Mouse (Mus musculus) E14TG2a.4 (cell line): ENCODE data around the gene Cntnap1.

Source experiments
- H3K27me3 ChIP-seq: 2 replicates; pipeline ENCODE4 v1.6.1; 2014; ENCODE audit warnings: low read length, control low read depth; ENCODE audit not compliant: insufficient read depth
- H3K36me3 ChIP-seq: 2 replicates; pipeline ENCODE4 v1.6.1; 2014; ENCODE audit warnings: low read length, control low read depth; ENCODE audit not compliant: insufficient read depth
- H3K4me1 ChIP-seq: replicated peaks from 2 replicates; pipeline ENCODE4 v1.6.1; 2014; ENCODE audit warnings: low read depth, low read length, control low read depth
- H3K4me3 ChIP-seq: replicated peaks from 2 replicates; pipeline ENCODE4 v1.5.1; 2014; ENCODE audit warnings: mild to moderate bottlenecking, low read length
- H3K9me3 ChIP-seq: 2 replicates; pipeline ENCODE4 v1.6.1; 2014; ENCODE audit warnings: low read length, control low read depth
- CTCF ChIP-seq: conservative IDR thresholded peaks from 2 replicates; pipeline ENCODE4 v1.5.1; 2014; ENCODE audit warnings: low read length
- NANOG ChIP-seq: IDR thresholded peaks from 2 replicates; pipeline ENCODE4 v1.6.1; 2014; ENCODE audit warnings: borderline replicate concordance, low read length, mixed read lengths
- POU5F1 ChIP-seq: IDR thresholded peaks from 2 replicates; pipeline ENCODE4 v1.6.1; 2014; ENCODE audit warnings: low read length, borderline replicate concordance

Gene Cntnap1

DNA sequence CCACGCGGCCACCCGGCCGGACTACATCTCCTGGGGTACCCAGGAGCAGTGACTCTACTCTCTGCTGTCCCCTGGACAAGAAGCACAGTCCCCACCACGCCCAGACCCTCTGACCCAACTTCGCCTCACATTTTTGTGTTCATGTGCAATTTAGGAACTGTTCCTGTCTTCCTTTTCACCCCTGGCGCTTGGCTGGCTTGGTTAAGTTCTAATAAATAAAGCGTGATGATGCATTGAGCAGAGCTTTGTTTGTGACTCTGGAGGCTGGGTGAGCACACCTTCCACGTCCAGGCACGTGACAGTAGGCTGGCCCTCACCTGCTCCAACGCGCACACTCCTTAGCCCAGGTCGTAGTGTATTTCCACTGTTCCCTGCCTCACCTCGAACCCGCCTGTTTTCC, 8.8 kb upstream of the Cntnap1 start:
- 0 out of 2 replicates have a peak, but pooled peaks cover 5% of the 10 kb centered on the region for H3K36me3 ChIP-seq
- H3K27me3 ChIP-seq: peaks cover 72% of the 10 kb centered on the region
- H3K4me1 ChIP-seq: peaks cover 46% of the 10 kb centered on the region
- TF ChIP-seq CTCF: no peak
- no peak for TF ChIP-seq POU5F1
- TF ChIP-seq NANOG: no peak
- no peaks in the 10 kb centered on the region for H3K9me3 ChIP-seq
- no peak overlapping the region for H3K4me3 ChIP-seq

DNA sequence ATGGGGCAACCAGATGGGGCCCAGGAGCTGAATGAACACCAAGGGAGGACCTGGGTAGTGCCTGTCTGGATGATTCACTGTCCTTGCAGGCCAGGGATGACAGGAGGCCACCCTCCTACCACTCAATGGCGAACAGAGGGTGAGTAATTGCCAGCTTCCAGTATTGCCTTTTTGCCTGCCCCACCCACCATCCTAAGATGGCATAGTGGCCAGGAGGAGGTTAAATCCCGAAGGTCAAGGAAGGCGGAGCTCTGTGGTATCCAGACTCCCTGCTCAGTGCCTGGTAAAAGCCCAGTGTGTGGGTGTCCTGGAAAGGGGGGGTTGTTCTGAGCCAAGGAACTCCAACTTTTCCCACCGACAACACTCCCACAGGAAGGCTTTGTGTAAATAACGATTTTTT, 8.0 kb upstream of the Cntnap1 start:
- Histone ChIP-seq H3K9me3 (no peaks in the 10 kb centered on the region), H3K27me3 (peaks cover 77% of the 10 kb centered on the region), H3K4me1 (peaks cover 40% of the 10 kb centered on the region), H3K4me3 (no peak overlapping the region), H3K36me3 (peaks cover 11% of the 10 kb centered on the region)
- no peak for TF ChIP-seq CTCF
- TF ChIP-seq NANOG: no peak
- TF ChIP-seq POU5F1: no peak

DNA sequence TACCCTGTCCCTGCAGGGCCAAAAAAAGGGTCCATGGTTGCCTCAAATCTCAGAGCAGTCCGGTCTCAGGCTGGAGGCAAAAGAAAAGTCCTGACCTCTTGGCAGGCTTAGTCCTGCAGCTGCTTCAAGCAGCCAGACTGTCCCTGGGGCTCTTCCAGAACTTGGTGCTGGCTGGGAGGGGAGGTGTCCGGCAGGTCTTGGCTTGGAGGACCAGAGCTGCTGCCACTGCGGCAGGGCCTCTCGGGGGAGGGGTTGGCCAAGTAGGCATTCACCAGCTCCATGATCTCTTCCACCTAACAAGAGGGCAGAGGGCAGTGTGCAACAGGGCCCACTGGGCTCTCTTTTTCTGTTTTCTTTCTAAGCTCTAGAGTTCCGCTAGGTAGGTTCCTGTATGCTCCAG, 7.6 kb upstream of the Cntnap1 start:
- TF ChIP-seq NANOG (no peak), CTCF (no peak), POU5F1 (no peak)
- Histone ChIP-seq H3K27me3 (peaks cover 78% of the 10 kb centered on the region), H3K9me3 (no peaks in the 10 kb centered on the region), H3K4me3 (peak overlapping the region; percentile 74), H3K36me3 (peaks cover 15% of the 10 kb centered on the region), H3K4me1 (peaks cover 44% of the 10 kb centered on the region)

DNA sequence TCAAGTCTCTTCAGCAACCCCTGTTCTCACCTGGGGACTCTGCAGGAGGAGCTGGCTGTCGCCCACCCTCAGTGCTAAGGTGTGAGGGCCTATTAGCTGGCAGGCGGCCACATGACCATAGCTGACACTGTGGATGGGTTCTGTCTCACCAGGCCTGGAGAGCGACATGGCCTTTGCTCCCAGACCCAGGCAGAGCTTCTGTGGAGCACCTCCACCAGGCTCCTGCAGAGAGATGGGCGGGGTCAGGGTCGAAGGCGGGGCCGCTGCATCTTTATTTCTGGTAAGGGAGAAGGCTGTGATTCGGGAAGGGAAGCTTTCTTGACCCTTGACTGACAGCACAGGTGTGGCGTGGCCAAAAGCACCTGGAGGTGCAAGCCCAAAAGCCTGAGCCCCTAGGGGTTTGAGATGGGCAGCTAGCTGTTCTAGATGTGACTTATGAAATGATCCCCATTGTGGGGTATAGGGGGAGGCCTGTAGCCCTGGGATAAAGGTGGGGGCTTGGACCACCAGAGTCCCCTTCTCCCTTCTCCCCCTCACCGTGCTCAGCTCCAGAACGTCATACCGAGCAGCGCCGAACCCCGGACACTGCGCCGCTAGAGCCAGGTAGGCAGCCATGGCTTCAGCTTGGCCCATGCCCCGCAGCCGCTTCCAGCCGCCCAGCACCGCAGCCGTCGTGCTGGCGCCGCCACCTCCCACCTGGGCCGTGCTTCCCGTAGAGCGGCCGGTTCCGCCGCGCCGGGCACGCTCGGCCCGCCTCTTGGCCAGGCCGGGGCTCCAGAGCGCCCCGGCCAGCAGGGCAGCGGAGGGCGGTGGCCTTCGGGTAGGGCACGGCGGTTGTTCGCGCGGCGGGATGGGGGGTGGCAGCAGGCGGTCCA, 6.6 kb upstream of the Cntnap1 start:
- Histone ChIP-seq H3K27me3 (peaks cover 81% of the 10 kb centered on the region), H3K4me1 (peaks cover 47% of the 10 kb centered on the region), H3K4me3 (peak overlapping the region; percentile 74), H3K9me3 (no peaks in the 10 kb centered on the region), H3K36me3 (peaks cover 15% of the 10 kb centered on the region)
- TF ChIP-seq POU5F1 (no peak), CTCF (no peak), NANOG (no peak)

DNA sequence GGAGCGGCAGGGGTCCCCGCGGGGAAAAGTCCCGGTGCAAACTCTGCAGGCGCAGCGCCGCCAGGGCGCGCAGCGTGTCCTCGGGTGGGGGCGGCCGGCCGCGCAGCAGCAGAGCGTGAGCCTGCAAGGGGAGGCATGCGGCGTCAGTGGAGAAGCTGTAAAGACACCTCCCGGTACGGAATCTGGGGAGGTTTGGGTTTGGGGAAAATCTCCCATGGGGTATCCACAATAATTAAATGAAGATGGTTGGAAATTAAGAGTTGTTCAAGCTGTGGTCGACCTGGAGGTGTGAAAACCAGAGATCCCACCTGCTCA, 6.0 kb upstream of the Cntnap1 start:
- peak overlapping the region; percentile 74 for H3K4me3 ChIP-seq
- peaks cover 15% of the 10 kb centered on the region for H3K36me3 ChIP-seq
- H3K27me3 ChIP-seq: peaks cover 82% of the 10 kb centered on the region
- H3K4me1 ChIP-seq: peaks cover 49% of the 10 kb centered on the region
- TF ChIP-seq NANOG: no peak
- TF ChIP-seq CTCF: no peak
- no peak for TF ChIP-seq POU5F1
- no peaks in the 10 kb centered on the region for H3K9me3 ChIP-seq

DNA sequence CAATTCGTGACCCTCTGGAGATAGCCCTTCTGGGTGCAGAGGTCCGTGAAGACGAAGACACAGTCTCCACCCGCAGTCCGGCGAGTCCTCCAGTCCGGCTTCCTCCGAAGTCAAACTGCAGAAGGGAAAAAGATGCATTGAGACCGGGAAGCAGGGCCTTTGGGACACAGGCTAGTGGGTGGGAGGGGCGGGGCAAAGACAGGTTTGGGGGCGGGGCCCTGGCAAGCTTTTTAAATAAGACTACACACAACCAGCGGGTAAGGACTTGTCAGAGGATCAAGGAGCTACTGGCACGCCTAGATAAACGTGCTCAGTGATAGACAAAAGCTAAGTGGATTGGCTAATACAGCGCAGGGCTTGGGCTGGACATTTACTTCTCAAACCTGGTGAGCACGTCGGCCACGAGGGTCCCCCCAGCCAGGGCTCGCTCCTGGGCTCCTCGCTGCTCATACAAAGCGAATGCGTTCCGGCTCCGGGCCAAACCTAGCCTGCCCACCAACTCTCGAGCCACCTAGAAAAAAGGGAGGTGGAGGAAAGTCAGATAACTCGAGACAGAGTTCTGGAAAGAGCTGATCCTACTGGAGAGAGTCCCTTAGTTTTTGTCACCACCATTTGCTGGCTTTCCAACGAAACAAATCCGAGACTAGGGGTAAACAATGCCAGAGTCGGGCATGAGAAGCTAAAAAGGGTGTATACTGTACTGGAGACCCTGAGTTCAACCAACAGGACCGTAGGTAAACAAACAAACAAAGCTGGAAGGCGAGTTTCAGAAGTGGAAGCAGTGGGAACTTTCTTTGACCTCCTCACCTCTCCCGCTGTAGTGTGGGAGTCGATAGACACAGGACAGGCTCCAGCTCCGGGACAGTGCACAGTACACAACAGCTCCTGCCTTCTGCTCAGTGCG, 5.4 kb upstream of the Cntnap1 start:
- H3K9me3 ChIP-seq: no peaks in the 10 kb centered on the region
- peaks cover 87% of the 10 kb centered on the region for H3K27me3 ChIP-seq
- peaks cover 55% of the 10 kb centered on the region for H3K4me1 ChIP-seq
- peak overlapping the region; percentile 74 for H3K4me3 ChIP-seq
- peaks cover 15% of the 10 kb centered on the region for H3K36me3 ChIP-seq
- TF ChIP-seq NANOG (no peak), CTCF (no peak), POU5F1 (no peak)

DNA sequence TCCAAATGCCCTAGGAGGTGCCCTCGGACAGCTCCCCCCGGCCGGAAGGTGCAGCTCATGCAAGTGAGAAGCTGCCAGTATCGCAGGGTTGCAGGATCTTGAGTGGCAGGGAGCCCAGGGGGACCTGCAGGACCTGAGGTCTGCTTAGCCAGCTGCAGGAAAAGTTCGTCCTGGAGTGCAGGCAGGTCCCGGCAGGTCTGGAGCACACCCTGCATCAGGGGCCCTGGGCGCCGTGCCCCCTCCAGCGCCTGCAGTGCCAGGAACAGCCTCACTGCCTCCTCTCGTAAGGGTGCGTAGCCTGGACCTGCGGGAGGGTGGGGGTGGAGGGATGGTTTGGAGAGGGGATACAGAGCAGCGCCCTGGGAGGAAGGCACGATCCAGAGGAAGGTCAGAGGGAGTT, 4.0 kb upstream of the Cntnap1 start:
- H3K9me3 ChIP-seq: no peaks in the 10 kb centered on the region
- no peak for TF ChIP-seq CTCF
- TF ChIP-seq POU5F1: no peak
- no peak for TF ChIP-seq NANOG
- peaks cover 15% of the 10 kb centered on the region for H3K36me3 ChIP-seq
- H3K4me3 ChIP-seq: no peak overlapping the region
- H3K4me1 ChIP-seq: peaks cover 62% of the 10 kb centered on the region
- peaks cover 94% of the 10 kb centered on the region for H3K27me3 ChIP-seq

DNA sequence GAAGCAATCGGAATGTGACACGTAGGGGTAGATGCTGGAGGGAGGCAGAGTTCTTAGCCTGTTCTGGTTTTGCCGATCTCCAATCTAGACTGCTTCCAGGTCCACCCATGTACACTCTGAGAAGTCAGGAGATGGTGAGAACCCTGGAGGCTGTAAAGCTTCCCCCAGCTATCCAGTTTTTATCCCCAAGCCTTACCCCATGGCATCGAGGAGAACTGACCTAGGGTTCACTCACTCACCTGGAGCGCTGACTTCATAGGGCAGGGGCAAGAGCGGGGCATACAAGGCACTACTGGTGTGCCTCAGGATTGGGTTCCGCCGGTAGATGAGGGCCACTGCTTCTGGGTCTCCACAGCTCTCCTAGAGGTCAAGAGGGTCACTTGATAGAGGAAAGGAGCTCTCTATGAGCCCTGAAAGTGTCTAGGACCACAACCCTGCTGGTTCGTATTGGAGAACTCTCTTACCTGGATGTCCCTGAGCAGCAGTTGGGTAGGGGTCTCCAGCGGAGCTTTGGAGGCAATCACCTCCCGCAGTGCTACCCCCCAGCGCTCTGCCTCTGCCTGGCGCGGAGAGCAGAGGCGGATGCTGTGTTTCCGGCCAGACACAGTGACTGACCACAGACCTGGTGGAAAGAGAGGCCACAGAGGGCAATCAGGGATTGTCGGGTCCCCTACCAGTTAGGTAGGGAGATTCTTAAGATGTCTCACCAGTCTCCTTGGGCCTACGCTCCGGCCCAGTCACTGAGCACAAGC, 2.9 kb upstream of the Cntnap1 start:
- Histone ChIP-seq H3K9me3 (no peaks in the 10 kb centered on the region), H3K36me3 (peaks cover 15% of the 10 kb centered on the region), H3K4me3 (no peak overlapping the region), H3K4me1 (peaks cover 61% of the 10 kb centered on the region), H3K27me3 (peaks cover 92% of the 10 kb centered on the region)
- TF ChIP-seq POU5F1 (no peak), NANOG (no peak), CTCF (no peak)
